Mouse (Mus musculus) thymus, postnatal 36 days (tissue): ENCODE data around the gene Gopc.
"Not testable (repeated sequence)": the region's sequence is repeated elsewhere in the genome, so short reads cannot be mapped to it uniquely, and the experiment has no call there.

ENCODE experiments used
- DNase-seq, 2 experiments: peaks; one replicate each; pipeline ENCODE4 v3.0.0; 2022; ENCODE audit warnings: mixed read lengths in 2 of 2

The Gopc gene

DNA sequence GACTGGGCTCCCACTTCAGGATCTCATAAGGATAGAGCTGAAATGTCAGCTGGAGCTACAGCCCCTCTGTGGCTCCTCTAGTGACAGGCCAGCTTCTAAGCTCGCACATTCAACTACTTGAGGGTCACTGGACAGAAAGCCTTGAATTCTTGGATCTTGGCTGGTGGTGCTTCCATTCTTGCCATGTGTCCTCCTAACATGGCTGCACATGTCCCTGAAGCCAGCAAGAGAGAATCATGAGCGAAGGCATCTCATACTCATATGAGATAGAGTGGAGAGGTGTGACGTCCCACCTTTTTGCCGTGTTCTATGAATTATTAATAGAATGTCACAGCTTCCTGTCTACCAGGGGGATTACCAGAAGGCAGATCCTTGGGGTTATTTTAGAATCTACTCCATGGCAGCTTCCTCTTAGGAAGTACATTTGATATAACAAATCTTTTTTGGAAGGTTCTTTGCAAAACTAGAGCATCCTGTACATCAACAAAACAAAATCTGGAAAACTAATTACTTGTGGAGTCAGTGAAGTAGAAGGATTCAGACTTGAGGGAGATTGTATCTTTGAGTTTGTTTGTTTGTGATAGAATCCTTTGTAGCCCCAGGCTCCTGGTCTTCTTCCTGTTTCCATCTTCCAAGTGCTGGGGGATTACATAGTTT is 87.9 kb downstream of the Gopc start:
- no peak for DNase-seq

DNA sequence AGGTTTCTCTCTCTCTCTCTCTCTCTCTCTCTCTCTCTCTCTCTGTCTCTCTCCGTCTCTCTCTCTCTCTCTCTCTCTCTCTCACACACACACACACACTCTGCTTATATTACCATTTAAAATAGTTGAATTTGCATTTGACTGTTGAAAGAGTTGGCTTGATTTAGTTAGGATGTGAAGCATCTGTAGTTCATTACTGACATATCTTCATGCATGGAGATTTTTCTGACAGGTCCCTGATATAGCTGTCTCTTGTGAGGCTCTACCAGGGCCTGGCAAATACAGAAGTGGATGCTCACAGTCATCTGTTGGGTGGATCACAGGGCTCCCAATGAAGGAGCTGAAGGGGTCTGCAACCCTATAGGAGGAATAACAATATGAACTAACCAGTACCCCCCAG is 89.5 kb downstream of the Gopc start:
- not testable (repeated sequence) for DNase-seq

DNA sequence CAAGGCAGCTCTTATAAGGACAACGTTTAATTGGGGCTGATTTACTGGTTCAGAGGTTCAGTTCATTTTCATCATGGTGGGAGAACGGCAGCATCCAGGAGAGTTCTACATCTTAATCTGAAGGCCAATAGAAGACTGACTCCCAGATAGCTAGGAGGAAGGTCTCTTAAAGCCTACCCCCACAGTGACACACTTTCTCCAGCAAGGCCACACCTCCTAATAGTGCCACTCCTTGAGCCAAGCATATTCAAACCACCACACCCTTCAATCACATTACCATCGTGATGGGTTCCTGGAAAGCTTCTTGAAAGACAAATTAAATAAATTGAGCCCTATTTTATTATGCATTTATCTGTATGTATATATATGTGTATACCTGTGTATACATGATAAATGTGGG is 92.7 kb downstream of the Gopc start:
- no peak for DNase-seq

DNA sequence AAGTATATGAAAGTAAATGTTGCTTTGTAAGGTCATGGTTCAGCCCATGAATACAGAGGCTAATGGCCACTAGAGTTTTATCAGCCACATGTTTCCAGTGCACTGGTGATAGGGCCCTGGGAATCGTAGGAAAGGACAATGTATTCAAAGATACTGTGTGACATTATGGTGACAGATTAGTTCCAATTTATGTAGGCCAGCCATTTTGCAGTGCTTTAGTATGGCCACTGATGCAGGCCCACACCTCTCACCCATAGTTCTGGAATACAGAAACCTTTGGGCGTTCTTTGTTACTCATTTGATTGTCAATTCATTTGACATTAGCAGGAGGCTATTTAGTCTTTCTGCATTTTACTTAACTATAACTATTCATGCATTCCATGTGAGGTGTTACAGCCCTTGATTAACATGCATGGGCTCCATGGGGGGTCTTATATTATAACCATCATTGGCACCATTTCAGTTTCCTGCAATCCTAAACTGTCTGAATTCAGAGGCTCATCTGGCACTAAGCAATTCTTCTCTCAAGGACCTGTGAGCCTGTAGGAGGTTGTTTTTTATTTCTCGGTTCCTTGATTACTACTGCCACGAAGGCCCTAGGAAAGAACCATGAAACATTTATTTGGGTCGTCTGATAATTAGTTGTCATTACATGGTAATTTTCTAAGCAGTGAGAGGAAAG is 93.9 kb downstream of the Gopc start:
- DNase-seq: no peak
